Mouse (Mus musculus) layer of hippocampus, adult 8-10 months (tissue): ENCODE data around the gene Tomm20. TPM values are rescaled to one million over a fixed set of nuclear protein-coding genes. Genes with fewer than 3 reads are reported as not detected.

Experiments used
- DNase-seq, 2 experiments: peaks; one replicate each; pipeline ENCODE4 v3.0.0; 2022; ENCODE audit warnings: low spot score in 2 of 2
- total RNA-seq, 4 experiments: library from RNA; stranded (reverse); gene quantifications; 2 replicates each; pipeline ENCODE4 v1.2.4; 2022

Gene Tomm20
- total RNA-seq, 4 experiments from 2014 or later = 187 to 204 (median 195) TPM

DNA sequence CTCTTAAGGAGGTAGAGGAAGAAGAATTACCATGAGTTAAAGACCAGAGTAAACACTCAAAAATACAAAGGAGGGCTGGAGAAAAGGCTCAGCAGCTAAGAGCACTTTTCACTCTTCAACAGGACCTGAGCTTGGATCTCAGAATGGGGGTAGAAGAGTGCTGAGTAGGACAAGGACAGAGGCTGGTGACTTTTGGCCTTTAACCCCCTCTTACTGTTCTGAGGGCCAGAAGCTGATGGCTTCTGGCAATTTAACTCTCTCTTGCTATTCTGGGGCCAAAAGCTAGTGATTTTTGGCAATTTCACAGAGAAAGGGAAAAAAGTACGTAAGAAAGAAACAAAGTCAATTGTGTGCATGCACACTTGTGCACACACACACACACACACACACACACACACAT is 17.2 kb upstream of the Tomm20 start:
- DNase-seq = no peak

DNA sequence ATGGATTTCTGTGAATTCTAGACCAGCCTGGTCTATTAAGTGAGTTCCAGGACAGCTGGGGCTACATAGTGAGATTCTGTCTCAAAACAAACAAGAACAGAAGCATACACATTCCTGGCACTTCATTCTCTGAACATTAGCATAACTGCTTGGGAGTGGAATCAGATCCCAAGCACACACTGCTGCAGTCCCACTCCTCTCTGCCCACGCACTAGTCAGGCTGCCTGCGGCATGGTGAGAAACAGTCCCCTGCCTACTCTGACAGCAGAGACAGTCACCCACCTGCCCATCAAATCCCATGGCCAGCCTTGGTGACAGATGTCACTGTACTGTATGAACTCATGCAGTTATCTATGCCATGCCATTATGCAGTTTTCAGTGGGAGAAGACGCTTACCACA is 15.9 kb upstream of the Tomm20 start:
- peak; percentile 69 to 82 for DNase-seq

DNA sequence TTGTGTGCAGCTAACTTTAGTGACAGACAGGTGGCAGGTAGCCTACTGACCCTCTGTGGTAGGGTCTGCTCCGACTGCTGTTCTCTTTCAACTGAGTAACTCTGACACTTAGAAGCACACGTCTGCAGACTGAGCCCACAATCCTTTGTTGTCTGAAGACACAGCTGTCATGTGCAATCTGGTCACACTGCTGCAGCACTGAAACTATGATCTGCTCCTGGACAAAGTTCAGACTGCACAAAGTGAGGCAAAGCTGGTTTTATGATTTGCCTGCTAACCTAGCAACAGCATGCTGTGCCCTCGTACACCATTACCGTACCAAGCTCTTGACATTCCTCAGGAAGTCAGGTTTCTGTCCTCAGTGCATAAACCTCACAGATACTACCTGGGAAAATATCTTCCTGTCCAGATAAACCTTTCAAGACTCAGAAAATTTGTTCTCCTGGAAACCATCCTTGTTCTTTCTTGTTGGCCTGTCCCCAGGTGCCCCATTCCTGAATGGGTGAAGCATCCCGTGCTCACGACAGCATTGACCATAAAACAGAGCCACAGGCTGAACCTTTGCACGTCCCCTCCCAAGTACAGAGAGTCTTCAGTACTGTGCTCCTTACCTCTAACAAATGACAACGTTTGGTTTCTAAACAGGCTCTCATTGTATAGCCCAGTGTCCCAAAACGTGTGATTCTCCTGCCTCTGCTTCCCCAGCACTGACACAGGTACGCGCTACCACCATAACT is 6.4 kb upstream of the Tomm20 start:
- DNase-seq = no peak

DNA sequence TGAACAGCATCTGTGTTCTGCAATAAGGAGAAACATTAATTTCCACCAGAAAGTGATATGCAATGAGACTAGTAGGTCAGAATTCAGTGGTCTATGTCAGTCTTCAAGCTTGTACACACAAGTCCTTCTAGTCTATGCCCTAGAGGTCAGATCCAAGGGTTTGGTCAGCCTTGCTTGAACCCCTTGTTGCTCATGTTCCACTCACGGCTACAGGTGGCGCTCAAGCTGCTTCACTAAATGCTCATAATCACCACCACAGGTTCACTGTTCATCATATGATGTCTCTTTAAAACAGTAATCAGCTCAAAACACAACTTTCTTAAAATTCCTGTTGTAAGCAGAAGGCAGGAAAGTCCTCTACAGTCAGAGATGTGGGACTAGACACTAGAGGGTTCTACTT is 3.9 kb upstream of the Tomm20 start:
- DNase-seq = no peak

DNA sequence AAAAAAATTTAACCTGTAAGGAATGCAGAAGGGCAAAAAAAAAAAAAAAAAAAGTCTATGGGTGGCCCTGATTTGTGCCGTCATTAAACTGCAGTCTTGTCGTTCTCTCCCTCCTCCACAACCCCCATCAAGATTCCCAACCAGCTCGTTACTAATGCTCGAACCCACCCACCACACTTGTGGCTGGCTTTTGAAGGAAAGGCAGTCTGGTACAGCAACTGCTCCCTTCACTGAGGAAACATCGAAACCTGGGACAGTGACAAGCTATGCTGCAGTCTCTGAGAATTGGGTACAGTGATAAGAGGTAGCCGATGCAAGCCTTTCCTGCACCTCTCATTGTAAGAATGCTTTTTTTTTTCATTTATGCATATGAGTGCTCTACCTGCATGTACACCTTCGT is 800 bp upstream of the Tomm20 start:
- DNase-seq = peak; percentile 35 to 59

DNA sequence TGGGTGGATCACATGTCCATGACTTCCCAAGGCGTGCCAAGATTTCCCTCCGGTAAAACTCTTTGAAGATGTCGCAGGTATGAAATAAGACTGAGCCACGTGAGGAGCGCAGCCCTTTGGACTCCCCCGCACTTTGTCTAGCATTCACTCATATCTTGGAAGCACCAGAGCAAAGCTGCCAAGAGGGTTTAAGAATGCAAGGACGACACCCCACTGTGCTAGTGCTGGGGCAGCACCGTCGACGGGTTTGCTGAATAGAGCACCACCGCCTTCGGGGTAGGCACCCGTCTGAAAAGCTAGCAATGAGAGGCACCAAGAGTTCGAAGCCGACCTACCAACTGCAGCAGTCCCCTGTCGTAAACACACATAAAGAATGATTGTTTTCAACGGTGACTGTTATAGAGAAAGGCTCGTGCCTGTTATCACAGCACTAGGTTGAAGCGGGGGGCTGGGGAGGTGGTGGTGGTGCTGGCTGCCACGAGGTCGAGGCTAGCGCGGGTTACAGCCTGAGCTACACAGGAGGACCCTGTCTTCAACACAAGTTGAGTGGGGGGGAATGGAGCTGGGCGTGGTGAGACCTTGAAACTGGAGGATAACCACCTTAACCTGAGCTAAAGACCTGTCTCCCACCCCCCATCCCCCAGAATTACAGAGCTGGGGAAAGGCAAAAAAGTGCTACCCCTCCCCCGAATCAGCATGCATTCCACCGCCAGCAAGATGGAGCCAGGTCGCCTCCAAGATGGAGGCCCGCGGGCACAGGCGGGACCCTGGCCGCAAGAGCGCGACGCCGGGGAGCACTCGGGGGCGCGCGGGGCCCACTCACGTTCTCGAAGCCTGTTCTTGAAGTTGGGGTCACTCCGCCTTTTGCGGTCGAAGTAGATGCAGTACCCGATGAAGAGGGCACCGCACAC is 608 bp downstream of the Tomm20 start:
- DNase-seq = peak in 1 of 2 experiments; percentile 22

DNA sequence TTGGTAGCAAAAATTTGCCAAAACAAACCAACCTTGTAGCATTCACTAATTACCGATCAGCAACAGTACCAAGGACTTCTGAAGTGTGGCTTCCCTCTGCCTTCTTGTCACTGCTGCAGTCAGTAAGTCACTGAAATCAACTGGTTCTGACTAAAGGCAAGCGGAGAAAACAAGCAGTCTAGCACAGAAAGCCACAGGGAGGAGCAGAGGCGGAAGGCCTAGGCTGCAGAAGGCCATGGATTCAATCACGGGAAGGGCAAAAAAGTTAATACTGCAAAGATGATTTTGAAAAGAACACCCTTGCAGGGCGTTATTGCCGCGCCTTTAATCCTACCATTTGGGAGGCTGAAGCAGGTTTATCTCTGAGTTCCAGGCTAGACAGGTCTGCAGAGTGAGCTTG is 2.1 kb downstream of the Tomm20 start:
- no peak for DNase-seq

DNA sequence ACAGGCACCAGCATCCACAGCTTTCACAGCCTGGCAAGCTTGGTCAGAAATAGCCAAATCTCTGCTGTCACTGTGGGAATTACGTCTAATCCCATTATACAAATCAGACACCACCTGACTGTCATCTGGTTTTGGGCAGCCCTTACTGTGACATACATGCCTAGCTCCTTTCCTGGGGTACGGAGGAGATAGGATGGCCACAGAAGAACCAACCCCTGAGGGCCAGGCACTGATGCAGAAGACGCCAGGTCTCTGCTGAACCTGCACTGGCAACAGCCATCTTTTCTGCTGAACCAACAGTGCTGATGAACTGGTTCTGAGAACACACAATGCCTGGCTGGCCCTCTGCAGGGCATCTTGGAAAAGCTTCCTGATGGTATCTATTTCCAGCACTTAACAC is 8.3 kb downstream of the Tomm20 start:
- DNase-seq = no peak

DNA sequence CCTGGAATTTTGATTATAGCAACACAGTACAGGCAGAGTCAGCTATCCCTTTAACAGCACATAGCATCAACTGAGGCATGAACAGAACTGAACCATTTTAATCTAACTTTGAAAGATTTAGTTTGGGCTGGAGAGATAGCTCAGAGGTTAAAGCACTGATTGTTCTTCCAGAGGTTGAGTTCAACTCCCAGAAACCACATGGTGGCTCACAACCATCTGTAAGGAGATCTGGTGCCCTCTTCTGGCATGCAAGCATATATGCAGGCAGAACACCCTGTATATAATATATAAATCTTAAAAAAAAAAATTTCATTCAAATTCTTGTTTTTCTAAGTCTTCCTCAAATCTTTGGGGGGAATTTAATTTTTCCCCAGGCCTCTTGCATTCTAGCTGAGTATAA is 9.7 kb downstream of the Tomm20 start:
- no peak for DNase-seq

DNA sequence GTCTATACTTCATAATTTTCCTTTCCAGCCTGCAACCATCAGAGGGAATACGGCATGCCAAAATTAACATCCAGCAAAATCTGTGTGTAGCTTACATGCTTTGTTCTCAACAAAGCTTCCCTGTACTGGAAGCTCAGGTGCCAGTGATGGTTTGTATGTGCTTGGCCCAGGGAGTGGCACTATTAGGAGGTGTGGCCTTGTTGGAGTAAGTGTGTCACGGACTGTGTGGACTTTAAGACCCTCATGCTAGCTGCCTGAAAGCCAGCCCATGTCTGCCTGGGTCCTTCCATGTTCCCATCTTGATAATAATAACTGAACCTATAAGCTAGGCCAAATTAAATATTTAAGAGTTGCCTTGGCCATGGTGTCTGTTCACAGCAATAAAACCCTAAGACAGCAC is 10.3 kb downstream of the Tomm20 start:
- DNase-seq = no peak

DNA sequence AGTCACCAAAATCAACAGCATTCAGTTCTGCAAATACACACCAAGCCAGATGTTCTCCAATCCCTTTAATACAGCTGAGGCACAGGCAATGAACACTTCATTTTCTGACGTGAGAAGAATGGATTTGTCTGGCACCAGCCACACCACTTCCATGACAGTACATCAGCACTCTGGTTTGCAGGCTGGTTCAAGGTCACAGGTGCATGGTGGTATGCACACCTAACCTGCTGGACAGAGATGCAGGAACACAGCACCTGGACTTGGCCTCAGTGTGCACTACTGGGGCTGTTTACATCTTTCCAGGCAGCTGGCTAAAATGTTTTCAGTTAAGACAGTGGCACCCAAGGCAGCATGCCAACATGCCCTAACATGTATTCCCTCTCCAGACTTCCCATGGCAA is 13.0 kb downstream of the Tomm20 start:
- DNase-seq = no peak

DNA sequence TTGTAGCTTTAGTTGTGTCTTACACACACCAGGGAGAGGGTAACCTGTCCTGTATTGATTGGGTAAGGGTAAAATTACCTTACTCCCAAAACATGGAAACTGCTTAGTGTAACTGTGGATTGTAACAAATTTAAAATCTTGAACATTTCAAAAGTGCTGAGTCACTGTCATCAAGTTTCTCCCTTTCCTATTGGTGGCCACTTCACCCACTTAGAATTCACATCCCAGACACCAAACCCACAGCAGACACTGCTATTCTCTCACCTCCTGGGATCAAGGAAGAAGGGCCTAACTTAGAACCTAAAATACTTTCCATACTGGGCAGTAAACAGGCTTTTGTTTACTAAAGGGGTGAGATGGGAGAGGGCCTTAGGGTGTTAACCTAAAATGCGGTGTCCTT is 13.4 kb downstream of the Tomm20 start:
- DNase-seq = no peak

DNA sequence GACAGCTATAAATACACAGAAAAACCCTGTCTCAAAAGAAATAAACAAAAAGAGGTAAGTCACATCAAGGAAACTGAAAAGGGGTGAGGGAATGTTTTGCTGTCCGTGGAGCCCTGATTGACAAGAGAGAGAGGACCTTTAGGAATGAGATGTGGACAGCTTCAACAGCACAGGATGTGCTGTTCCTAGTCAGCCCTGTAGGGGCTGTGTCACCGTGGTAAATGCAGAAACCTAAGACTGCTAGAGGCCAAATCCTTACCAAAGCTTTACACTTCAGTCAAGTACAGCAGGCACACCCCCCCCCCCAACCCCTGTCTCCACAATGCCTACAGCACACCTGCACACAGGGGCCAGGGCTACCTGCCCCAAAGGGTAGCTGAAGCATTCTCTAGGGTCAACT is 13.9 kb downstream of the Tomm20 start:
- no peak for DNase-seq

DNA sequence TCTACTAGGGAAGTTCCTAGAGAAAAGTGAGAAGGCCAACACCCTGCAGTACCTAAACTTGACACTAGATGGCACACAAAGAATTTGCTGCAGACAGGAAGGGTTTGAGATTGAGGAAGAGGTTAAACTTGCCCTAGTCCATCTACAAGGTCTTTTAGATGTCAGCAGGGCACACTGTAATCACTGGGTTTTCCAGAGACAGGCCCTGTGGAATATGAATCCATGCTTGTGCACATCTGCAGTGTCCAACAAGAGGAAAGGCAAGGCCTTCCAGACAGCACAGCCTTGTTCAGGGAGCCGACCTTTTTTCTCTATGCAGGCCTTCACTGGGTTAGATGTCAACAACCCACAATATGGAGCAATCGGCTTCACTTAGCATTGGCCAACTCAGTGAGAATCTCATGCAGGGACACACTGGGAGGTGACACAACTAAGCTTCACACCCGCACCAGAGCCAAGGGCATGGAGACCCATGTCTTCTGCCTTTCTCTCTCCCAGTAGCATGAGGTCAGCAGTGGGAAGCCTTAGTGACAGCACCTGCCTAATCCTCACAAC is 16.0 kb downstream of the Tomm20 start:
- DNase-seq = peak in 1 of 2 experiments; percentile 71

DNA sequence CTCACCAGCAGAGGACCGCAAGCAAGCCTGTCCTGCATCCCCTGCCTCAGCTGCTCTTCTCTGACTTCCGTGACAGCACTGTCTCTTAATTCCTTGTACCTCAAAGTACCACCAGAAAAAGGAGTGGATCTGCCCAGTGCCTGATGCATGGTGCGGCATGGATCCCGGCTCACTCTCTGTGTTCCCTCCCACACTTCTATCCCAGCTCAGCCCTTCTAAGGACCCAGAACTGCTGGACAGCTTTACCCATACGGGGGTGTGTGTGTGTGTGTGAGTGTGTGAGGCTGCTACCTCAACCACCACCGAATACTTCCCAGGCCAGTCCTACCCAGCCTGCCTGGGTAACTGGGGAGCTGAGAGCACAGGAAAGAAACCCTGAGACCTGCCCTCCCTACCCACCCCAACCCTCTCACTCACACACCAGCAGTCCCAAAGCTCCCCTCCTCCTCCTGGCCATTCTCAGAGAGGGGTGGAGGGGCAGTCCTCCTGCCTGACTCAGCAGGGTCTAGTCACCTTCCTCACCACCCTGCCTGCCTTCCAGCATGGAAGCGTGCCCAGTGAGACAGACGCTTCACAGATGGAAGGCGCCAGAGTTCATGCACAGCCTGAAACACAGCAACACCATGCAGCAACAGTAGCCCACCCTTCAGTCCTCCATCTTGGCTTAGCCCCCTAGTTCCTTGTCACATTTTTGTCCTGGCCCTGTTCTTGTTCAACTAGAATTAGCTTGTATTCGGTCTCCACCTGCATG is 16.7 kb downstream of the Tomm20 start:
- DNase-seq = no peak

DNA sequence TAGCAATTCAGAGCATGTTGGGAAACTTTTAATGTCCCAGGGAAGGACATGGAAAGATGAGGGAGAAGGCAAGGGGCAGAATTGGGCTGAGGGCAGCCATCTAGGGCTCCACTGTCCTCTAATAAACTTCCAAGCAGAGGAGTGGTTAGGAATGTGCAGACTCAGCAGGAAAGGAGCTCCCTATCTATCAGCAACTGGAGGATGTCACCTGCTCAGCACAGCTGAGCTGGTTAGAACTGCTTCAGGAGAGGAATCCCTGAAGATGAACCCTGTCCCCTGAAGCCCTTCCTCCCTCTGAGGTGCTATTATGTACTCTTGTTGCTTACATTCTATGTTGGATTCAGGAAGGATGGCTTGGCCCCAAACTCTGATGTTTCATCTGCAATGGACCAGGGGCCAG is 17.6 kb downstream of the Tomm20 start:
- no peak for DNase-seq

DNA sequence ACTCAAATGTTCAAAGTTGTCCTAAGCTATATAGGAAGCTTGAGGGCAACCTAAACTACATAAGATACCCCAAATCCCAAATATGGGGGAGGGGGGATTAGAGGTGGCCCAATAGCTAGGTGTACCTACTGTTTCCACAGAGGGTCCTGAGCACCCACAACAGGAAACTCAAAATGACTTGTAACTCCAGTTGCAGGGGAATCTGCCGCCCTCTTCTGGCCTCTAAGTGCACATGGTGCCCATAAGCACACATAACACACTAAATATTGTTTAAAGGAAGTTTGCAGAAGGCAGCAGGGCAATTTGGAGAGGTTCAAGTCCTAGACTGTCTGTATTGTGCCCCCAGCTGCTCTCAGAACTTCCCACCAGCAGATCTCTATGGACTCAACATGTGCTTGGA is 18.6 kb downstream of the Tomm20 start:
- DNase-seq = no peak

DNA sequence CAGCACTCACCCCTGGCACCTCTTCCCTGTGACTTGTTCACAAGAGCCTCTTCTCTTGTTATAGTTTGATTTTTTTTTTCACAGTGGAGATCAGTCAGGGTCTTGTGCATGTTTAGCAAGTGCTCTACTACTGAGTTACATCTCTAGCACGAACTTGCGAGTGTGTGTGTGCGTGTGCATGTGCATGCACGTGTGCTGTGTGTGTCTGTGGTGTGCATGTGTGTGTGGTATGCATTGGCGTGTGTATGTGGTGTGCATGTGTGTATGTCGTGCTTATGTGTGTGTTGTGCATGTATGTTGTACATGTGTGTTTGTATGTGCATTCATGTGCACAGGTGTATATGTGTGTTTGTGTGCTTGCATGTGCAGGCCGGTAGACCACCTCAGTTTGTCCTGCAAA is 22.7 kb downstream of the Tomm20 start:
- no peak for DNase-seq

DNA sequence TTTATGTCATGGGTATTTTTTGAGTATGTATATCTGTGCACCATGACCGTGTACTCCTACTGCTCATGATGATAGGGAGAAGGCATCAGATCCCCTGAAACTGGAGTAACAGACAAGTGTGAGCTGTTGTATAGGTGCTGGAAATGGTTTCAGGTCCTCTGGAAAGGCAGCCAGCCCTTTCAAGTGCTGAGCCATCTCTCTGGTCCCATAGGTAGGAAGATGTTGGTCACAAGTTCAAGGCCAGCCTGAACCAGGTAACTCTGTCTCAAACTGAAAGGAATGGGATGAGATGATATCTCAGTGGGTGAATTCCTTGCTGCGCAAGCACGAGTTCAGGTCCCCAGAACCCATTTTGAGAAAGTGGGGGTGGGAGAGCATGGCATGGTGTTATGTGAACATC is 24.2 kb downstream of the Tomm20 start:
- no peak for DNase-seq

DNA sequence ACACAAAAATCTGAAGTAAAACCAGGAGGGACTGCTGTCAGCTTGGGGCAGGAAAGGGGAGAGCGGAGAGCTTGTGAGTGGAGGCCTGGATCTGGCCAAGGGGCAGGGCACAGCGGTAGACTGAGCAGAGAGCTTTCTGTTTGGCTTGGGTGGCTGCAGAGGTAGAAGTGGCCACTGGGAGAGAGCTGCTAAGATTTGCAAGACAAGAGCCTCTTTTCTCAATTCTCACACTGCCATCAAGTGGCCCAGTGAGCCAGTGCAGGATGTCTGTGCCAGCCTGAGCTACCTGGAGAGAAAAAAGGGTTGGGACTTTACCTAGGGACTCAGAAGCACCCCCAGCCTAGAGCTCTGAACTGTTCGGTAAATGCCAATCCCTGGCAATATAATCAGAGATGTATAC is 24.8 kb downstream of the Tomm20 start:
- peak; percentile 68 to 73 for DNase-seq

DNA sequence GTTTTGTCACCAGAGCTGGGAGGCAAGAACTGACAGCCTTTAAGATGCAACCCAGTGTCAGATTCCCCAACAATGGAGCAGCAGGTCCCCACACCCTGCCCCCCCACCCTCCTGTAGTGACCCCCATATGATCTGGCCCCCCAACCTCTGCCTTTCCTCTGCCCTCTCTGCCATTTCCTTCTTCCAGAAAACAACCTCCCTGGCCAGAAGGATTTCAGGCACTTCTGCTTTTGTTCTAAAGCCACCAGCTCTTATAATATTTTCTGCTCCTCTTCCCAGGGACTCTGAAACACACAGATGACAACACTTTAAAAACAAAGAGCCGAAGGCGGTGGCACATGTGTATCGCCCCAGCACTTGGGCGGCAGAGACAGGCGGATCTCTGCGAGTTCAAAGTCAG is 25.3 kb downstream of the Tomm20 start:
- no peak for DNase-seq

DNA sequence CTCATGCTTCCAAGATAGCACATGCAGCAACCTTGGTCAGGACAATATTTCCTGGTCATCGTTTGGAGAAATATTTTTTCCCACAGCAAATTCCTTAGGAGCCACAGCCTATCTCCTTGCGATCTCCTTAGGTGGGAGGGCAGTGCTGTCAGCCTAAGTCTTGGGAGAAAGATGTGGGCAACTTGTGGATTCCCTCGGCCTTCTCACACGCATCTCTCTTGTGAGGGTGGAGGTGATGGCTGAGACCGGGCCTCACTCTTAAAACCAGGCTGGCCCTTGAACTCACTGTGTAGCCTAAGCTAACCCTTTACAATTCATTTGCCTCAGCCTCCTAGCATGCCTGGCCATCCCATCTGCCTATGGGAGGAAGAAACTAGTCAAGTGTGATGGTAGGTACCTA is 25.9 kb downstream of the Tomm20 start:
- DNase-seq = no peak
